Mouse (Mus musculus): ENCODE results near the gene Cers2.

GRCm38 (mm10) chr3:95314075-95314474, 516 bp upstream of the Cers2 start:
- TF ChIP-seq CTCF (conservative IDR thresholded peaks at IDR 0.05; ENCODE audit: low read length) (no peak), POU5F1 (IDR thresholded peaks at IDR 0.05; ENCODE audit: borderline replicate concordance, low read length) (no peak), NANOG (IDR thresholded peaks at IDR 0.05; ENCODE audit: borderline replicate concordance, low read length) (no peak)

Measured in E14TG2a.4 (cell line).